Mouse (Mus musculus) heart, postnatal 0 days (tissue): ENCODE data around the gene Fscn3.

ENCODE experiments used
- CTCF ChIP-seq: IDR thresholded peaks from 2 replicates; pipeline ENCODE4 v1.5.1; 2016; ENCODE audit warnings: antibody characterized with exemption, control low read depth, low read depth
- EP300 ChIP-seq: IDR thresholded peaks from 2 replicates; pipeline ENCODE4 v1.6.1; 2016; ENCODE audit warnings: antibody characterized with exemption, low read depth

- TF ChIP-seq CTCF: no peak
- TF ChIP-seq EP300: no peak
Measured at GRCm38 (mm10) chr6:28486905-28487304, 59.3 kb downstream of the Fscn3 start.
